ENCODE assay signal across 7 mouse cellular contexts in genomic region chr5:121078531-121078930, GRCm38 (mm10).
A peak's percentile ranks its signal among the peaks of the same experiment; 100 is the strongest.
DNase-seq lines count a peak whose midpoint lies in the region; ATAC-seq and TF ChIP-seq lines count a peak whose summit lies in the region.

No protein-coding gene starts in this region.

- H3K4me3 ChIP-seq in liver, embryonic 13.5 days (replicated peaks), result no peak overlapping the region
- no peak overlapping the region for H3K4me3 ChIP-seq in stomach, postnatal 0 days (ENCODE audit: low read depth, low read length)

- no peak overlapping the region for H3K27ac ChIP-seq in liver, embryonic 13.5 days
- H3K27ac ChIP-seq in stomach, postnatal 0 days (replicated peaks), result no peak overlapping the region

- 23% methylated on average over 6 of the region's 6 CpGs for WGBS in liver, embryonic 13.5 days (ENCODE audit: insufficient replicate concordance)
- WGBS in stomach, postnatal 0 days, result 18% methylated on average over 6 of the region's 6 CpGs

- no peaks in the 10 kb centered on the region for H3K27me3 ChIP-seq in liver, embryonic 13.5 days
- H3K27me3 ChIP-seq in stomach, postnatal 0 days (ENCODE audit: control insufficient read depth, insufficient read depth, low read length), result no peaks in the 10 kb centered on the region

- DNase-seq in ovary, postnatal 10 days (ENCODE audit: low spot score), result peak; percentile 44
- DNase-seq in ovary, adult 18-20 months (ENCODE audit: low spot score), result no peak
- peak; percentile 58 for DNase-seq in adrenal gland, adult 18-20 months (ENCODE audit: low spot score in 2 of 2)
- DNase-seq in fibroblast of lung, adult 2 months (ENCODE audit: low read depth), result peak; percentile 5
- peak; percentile 3 for DNase-seq in liver, embryonic 13.5 days
- peak; percentile 70 for DNase-seq in stomach, postnatal 0 days (ENCODE audit: low spot score)
- DNase-seq in left cerebral cortex, adult 18-20 months (ENCODE audit: low spot score in 2 of 2), result no peak

- no peak for ATAC-seq in liver, embryonic 13.5 days (ENCODE audit: low read depth)
- ATAC-seq in stomach, postnatal 0 days (ENCODE audit: low FRiP score, low TSS enrichment), result no peak

- H3K36me3 ChIP-seq in liver, embryonic 13.5 days, result no peaks in the 10 kb centered on the region
- no peaks in the 10 kb centered on the region for H3K36me3 ChIP-seq in stomach, postnatal 0 days (ENCODE audit: control insufficient read depth, insufficient read depth, low read length)

- H3K4me1 ChIP-seq in liver, embryonic 13.5 days (replicated peaks), result no peaks in the 10 kb centered on the region
- H3K4me1 ChIP-seq in stomach, postnatal 0 days (replicated peaks; ENCODE audit: control insufficient read depth, insufficient read depth), result no peaks in the 10 kb centered on the region

- no peaks in the 10 kb centered on the region for H3K9me3 ChIP-seq in liver, embryonic 13.5 days (replicated peaks)
- H3K9me3 ChIP-seq in stomach, postnatal 0 days (ENCODE audit: control insufficient read depth, low read length), result no peaks in the 10 kb centered on the region

- TF ChIP-seq EP300 in stomach, postnatal 0 days (optimal IDR thresholded peaks at IDR 0.05), result no peak

- H3K4me2 ChIP-seq in liver, embryonic 13.5 days, result no peak overlapping the region
- no peak overlapping the region for H3K4me2 ChIP-seq in stomach, postnatal 0 days (replicated peaks; ENCODE audit: low read depth)

- TF ChIP-seq CTCF in stomach, postnatal 0 days (IDR thresholded peaks at IDR 0.05; ENCODE audit: low read depth), result no peak

- no peak overlapping the region for H3K9ac ChIP-seq in liver, embryonic 13.5 days
- no peak overlapping the region for H3K9ac ChIP-seq in stomach, postnatal 0 days (ENCODE audit: low read length)

Comparison
In these comparisons a context has a peak if more than half of its experiments do, and no peak if none do; other contexts are left out.
1. DNase-seq: peak in ovary, postnatal 10 days (single experiment), adrenal gland, adult 18-20 months (2 of 2), fibroblast of lung, adult 2 months (single experiment), liver, embryonic 13.5 days (single experiment) and stomach, postnatal 0 days (single experiment); none in ovary, adult 18-20 months (single experiment) and left cerebral cortex, adult 18-20 months (0 of 2).